Mouse (Mus musculus): ENCODE results near the gene Gtpbp1.

- TF ChIP-seq CTCF (IDR thresholded peaks at IDR 0.05), result no peak
- no peak for TF ChIP-seq POLR2A (IDR thresholded peaks at IDR 0.05; ENCODE audit: insufficient read depth, low read depth, low read length)
Observed at GRCm38 (mm10) chr15:79716710-79717109, 26.1 kb downstream of the Gtpbp1 start.
